ENCODE assay signal across 9 mouse cellular contexts in genomic region chr12:86984194-86984555, GRCm38 (mm10). TPM values are rescaled to one million over a fixed set of nuclear protein-coding genes. Genes with fewer than 3 reads are reported as not detected.
DNase-seq lines count a peak whose midpoint lies in the region; ATAC-seq and TF ChIP-seq lines count a peak whose summit lies in the region.
"Had no signal": no experiment of that assay in that cellular context is flagged by ENCODE, and none has a peak within 500 bp of the region (broad histone marks: within the 10 kb centered on the region; RNA-seq: fewer than 3 reads in every experiment).

No protein-coding gene starts in this region.

- peak; percentile 20 for DNase-seq in CD4-positive, CD25-positive, alpha-beta regulatory T cell, adult 2 months (ENCODE audit: low read depth, low spot score)
- peak; percentile 63 for DNase-seq in thymus, postnatal 4 days
- no peak for DNase-seq in thymus, postnatal 36 days
- DNase-seq in kidney, postnatal 0 days (ENCODE audit: low spot score) = peak; percentile 79
- DNase-seq in neural tube, embryonic 10.5 days (ENCODE audit: extremely low spot score, low spot score) = peak; percentile 49
- no peak for DNase-seq in cerebellum, adult 8-10 months

- ATAC-seq in CD4-positive, CD25-positive, alpha-beta regulatory T cell, adult 4 months = no peak
- ATAC-seq in kidney, postnatal 0 days (replicated peaks; ENCODE audit: low FRiP score, low read depth) = no peak
- no peak for ATAC-seq in erythroid progenitor cell, adult 5-6 weeks (replicated peaks; ENCODE audit: low FRiP score, poor library complexity, severe bottlenecking)

- TF ChIP-seq CTCF in kidney, postnatal 0 days (IDR thresholded peaks at IDR 0.05; ENCODE audit: low read depth) = no peak

- H3K36me3 ChIP-seq in kidney, postnatal 0 days (ENCODE audit: insufficient read depth, low read length) = no peaks in the 10 kb centered on the region

- H3K27ac ChIP-seq in kidney, postnatal 0 days = no peak overlapping the region

- H3K4me1 ChIP-seq in kidney, postnatal 0 days (replicated peaks; ENCODE audit: insufficient read depth, low read length) = no peaks in the 10 kb centered on the region

- 4% methylated on average over 6 of the region's 6 CpGs for WGBS in kidney, postnatal 0 days

- peaks cover 22% of the 10 kb centered on the region for H3K27me3 ChIP-seq in kidney, postnatal 0 days (ENCODE audit: insufficient read depth, low read length)

- H3K4me3 ChIP-seq in kidney, postnatal 0 days (replicated peaks; ENCODE audit: low read depth, low read length) = no peak overlapping the region
- H3K4me3 ChIP-seq: erythroblast, embryonic 14.5 days had no signal

- H3K4me2 ChIP-seq in kidney, postnatal 0 days (ENCODE audit: low read length) = no peak overlapping the region

- H3K9me3 ChIP-seq in kidney, postnatal 0 days (replicated peaks; ENCODE audit: low read length) = no peaks in the 10 kb centered on the region

- no peak overlapping the region for H3K9ac ChIP-seq in kidney, postnatal 0 days (ENCODE audit: low read depth, low read length)

RNA-seq across cellular contexts. Expression of gene Zdhhc22, which starts 6.1 kb away (rescaled TPM):
- under 1 TPM in 1 of 2 experiments, not detected in 1; 0.36 TPM for polyA plus RNA-seq in CD4-positive, CD25-positive, alpha-beta regulatory T cell, adult 4 months (2017; shearing (Covaris generic))
- polyA plus RNA-seq in kidney, postnatal 0 days (2015; fragmentation: Nextera tagmentation; extraction: Ambion mirVana) = 0.03 TPM in 1 of 2 replicates, not detected in the other
- not detected in 2 replicates for total RNA-seq in erythroid progenitor cell, adult 5-6 weeks (2015; ENCODE audit: low replicate concordance)
- not detected in 2 replicates for total RNA-seq in erythroid progenitor cell, adult 5-6 weeks (2017; ENCODE audit: low replicate concordance)
- polyA plus RNA-seq: erythroblast, embryonic 14.5 days had no signal

RNA-seq across cellular contexts. Expression of gene Tmem63c, which starts 37.0 kb away (rescaled TPM):
- 1 to 10 TPM in 1 of 2 experiments, under 1 TPM in 1; 0.54 to 1.1 TPM for polyA plus RNA-seq in CD4-positive, CD25-positive, alpha-beta regulatory T cell, adult 4 months (2017; shearing (Covaris generic))
- 0.08 and 0.11 TPM in 2 replicates for polyA plus RNA-seq in kidney, postnatal 0 days (2015; fragmentation: Nextera tagmentation; extraction: Ambion mirVana)
- not detected in 2 replicates for total RNA-seq in erythroid progenitor cell, adult 5-6 weeks (2015; ENCODE audit: low replicate concordance)
- 0.53 TPM in 1 of 2 replicates, not detected in the other for total RNA-seq in erythroid progenitor cell, adult 5-6 weeks (2017; ENCODE audit: low replicate concordance)
- polyA plus RNA-seq: erythroblast, embryonic 14.5 days had no signal

RNA-seq across cellular contexts. Expression of gene Cipc, which starts 37.3 kb away (rescaled TPM):
- 10 to 100 TPM; 20.0 to 29.3 TPM for polyA plus RNA-seq in CD4-positive, CD25-positive, alpha-beta regulatory T cell, adult 4 months (2017; shearing (Covaris generic))
- 14.8 and 16.1 TPM in 2 replicates for polyA plus RNA-seq in kidney, postnatal 0 days (2015; fragmentation: Nextera tagmentation; extraction: Ambion mirVana)
- total RNA-seq in erythroid progenitor cell, adult 5-6 weeks (2015; ENCODE audit: low replicate concordance) = 8.6 and 9.2 TPM in 2 replicates
- total RNA-seq in erythroid progenitor cell, adult 5-6 weeks (2017; ENCODE audit: low replicate concordance) = 5.8 and 16.4 TPM in 2 replicates

Comparison
In these comparisons a context has a peak if more than half of its experiments do, and no peak if none do; other contexts are left out.
1. DNase-seq: peak in CD4-positive, CD25-positive, alpha-beta regulatory T cell, adult 2 months (single experiment), thymus, postnatal 4 days (single experiment), kidney, postnatal 0 days (single experiment) and neural tube, embryonic 10.5 days (single experiment); none in thymus, postnatal 36 days (0 of 2) and cerebellum, adult 8-10 months (single experiment).